Mouse (Mus musculus): ENCODE measurements around the gene Apon.
"Not testable (repeated sequence)": the region's sequence is repeated elsewhere in the genome, so short reads cannot be mapped to it uniquely, and the experiment has no call there.

Gene Apon

DNA sequence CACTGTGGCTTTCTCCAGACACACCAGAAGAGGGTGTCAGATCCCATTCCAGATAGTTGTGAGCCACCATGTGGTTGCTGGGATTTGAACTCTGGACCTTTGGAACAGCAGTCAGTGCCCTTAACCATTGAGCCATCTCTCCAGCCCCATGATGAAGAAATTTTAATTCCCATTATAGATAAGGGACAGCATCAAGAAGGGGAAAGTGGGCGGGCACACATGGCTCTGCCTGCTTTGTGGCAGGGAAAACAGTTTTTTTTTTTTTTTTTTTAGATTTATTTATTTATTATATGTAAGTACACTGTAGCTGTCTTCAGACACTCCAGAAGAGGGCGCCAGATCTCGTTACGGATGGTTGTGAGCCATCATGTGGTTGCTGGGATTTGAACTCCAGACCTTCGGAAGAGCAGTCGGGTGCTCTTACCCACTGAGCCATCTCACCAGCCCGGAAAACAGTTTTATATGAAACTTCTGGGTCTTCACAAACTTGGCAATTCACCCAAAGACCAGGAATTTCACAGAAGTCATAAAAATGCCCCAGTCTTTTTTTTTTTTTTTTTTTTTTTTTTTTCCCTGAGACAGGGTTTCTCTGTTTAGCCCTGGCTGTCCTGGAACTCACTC is 19.0 kb downstream of the Apon start:
- not testable (repeated sequence) for DNase-seq (ENCODE audit: low spot score)

DNA sequence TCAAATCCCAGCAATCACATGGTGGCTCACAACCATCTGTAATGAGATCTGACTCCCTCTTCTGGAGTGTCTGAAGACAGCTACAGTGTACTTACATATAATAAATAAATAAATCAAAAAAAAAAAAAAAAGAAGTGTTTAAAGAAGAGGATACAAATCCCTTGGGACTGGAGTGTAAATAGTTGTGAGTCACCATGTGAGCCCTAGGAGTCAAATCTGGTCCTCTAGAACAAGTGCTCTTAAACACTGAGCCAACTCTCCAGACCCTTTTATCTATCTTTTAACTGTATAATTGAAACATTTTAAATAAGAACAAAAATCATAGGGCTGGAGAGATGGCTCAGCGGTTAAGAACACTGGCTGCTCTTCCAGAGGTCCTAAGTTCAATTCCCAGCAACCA is 21.5 kb downstream of the Apon start:
- DNase-seq (ENCODE audit: low spot score), result not testable (repeated sequence)

DNA sequence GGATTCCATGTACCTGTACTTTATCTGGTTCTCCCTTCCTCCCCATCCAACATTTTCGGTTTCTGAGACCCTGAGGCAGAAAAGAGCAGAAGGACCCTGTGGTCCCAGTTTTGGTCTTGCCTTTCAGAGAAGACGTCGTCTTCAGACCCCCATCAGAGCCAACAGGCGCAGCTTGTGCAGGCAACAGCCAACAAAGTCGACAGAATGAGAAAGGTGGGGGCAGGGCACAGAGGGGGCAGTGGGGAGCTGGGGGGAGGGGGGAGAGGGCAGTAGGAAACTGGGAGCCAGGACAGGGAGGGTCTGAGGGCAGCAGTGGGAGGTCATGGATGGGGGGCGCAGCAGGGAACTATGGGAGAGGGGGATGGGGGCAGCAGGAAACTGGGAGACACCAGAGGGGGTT is 24.3 kb downstream of the Apon start:
- DNase-seq (ENCODE audit: low spot score), result no peak

DNA sequence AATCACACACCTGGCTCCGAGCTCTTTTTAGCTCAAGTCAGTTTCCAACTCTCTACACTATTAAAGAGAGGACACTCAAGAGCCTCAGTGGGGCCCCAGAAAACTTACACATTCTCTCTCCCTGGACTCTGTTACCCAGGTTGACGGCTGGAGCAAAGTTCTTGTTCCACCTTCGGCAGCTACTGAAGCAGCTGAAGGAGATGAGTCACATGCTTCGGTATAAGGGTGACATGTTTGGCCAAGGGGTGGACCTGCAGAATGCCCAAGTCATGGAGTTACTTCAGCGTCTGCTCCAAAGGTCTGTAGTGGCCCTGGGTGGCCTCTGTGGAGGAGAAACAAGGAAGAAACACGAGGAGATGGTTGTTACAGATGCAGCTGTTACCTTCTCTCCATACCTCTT is 27.0 kb downstream of the Apon start:
- DNase-seq (ENCODE audit: low spot score), result peak; percentile 65

DNA sequence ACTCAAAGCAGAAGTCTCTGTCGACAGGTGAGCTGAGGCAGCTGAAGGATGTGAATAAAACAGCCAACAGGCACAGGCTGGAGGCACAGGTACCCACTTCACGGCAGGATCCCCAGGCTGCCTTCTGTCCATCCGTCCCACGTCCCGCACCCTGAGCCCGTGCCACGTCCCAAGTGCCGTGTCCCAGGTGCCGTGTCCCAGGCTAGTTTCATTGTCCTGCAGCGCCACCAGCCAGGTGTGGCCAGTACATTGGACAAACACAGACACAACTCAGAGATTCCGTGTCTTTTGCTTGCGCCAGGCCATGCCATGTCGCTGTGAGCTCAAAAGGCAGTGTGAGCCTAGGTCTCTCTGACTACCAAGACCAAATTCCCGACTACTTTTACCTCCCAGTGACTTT is 27.8 kb downstream of the Apon start:
- DNase-seq (ENCODE audit: low spot score), result peak; percentile 26

DNA sequence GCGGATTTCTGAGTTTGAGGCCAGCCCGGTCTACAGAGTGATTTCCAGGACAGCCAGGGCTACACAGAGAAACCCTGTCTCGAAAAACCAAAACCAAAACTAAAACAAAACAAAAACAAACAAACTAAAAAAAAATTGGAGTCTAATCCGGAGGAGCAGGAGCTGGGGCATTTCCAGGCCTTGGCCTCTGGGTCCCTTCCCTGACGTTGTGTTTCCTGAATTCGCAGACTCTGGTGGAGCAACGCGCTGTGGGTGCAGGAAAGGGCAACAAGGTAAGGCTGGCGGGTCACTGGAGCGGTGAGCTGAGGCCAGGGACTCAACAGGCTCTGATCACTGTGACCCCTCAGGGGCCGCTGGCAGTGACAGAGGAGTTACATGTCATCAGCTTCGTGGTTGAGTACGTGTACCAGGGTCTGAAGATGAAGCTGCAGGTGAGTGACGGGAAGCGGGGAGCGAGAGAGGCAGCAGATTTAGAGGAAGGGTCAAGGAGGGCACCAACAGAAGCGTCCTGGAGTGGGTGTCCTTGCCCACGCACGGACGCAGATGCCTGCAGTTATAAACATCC is 29.1 kb downstream of the Apon start:
- no peak for DNase-seq (ENCODE audit: low spot score)

DNA sequence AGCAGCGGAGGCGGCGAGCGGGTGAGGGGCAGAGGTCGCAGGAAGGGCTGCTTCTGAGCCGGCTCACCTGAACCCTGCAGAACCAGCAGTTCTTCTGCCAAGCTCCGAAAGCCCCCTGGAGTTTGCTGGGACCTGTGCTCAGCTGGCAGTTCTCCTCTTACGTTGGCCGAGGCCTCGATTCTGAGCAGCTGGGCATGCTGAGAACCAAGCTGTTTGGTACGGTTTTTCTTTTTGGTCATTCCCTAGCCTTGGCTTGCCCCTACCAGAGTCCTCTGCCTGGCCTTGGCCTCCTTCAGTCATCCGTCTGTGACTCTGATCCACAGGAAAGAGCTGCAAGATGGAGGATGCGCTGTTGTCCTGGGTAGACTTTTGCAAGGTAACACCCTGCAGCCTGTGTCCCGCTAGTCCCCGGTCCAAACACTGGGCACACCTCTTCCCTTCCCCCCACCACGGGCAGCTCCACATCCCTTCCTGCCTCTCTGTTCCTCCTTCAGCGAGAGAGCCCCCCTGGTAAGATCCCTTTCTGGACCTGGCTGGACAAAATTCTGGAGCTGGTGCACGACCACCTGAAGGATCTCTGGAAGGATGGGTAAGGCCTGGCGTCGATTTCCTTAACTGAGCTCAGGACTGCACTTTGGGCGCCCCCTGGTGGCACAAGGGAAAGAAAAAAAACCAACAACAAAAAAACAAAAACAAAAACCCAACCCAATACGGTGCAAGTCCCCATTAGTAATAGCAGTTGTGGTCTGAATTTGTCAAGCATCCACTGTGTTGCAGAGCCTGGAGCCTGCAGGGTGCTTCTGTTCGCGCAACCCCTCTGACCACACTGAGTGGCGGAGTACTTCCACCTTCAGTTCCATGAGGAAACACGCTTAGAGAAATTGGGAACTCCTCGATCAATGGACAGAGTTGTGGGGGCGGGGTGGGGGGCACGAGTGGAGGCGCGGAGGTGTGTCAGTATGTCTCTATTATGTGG is 30.0 kb downstream of the Apon start:
- DNase-seq (ENCODE audit: low spot score), result peak; percentile 57

DNA sequence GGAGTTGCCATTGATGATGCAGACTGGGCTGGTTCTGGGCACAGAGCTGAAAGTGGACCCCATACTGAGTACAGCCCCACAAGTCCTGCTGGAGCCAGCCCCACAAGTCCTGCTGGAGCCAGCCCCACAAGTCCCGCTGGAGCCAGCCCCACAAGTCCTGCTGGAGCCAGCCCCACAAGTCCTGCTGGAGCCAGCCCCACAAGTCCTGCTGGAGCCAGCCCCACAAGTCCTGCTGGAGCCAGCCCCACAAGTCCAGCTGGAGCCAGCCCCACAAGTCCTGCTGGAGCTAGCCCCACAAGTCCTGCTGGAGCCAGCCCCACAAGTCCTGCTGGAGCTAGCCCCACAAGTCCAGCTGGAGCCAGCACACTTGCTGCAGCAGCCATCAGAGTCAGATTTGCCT is 36.7 kb downstream of the Apon start:
- DNase-seq (ENCODE audit: low spot score), result not testable (repeated sequence)

DNA sequence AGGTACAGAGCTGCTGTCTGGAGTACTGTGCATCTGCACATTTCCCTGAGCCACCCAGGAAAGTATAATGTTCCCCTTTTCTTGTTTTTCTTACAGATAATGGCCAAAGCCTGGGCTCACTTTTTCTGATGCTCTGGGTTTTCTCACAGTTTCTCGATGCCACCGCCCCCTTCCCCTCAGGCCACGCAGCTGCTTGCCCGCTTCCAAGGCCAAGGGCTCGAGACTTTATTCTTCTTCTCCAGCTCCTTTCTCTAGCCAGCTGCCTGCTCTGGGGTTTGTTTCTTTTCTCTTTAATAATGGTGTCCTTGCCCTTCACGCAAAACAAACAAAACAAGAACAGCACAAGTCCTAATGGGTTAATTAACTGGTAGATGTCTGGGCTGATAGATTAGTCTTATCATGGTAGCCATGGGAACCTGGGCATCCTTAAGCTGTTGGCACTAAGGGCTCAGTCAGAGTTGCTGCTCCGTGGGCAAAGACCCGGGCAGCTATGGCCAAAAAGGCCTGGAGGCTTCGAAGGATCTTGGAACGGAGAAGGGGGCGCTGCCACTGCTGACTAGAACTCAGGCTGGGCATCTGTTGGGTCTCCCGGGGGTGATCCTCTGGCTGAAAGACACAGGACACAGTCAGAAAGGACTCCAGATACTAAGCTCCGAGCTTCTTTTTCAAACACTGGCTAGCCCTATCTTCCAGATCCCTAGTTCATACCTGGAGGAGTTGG is 42.6 kb downstream of the Apon start:
- DNase-seq (ENCODE audit: low spot score), result no peak

DNA sequence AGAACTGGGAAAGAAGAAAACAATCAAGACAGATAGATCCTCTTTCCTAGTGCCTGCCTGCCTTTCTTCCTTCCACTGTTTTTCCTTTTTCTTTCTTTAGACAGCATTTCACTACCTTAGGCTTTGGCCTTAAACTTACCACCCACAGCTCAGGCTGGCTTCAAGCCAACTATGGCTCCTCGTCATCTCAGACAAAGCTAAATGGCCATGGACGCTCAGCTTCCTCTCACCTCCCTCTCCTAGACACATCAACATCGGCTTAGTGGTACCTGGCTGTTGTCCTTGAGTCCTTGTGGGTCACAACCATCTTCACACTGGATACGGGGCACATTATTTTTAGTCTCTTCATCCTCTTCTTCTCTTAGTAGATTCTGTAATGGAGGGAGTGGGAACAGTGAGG is 43.3 kb downstream of the Apon start:
- no peak for DNase-seq (ENCODE audit: low spot score)

DNA sequence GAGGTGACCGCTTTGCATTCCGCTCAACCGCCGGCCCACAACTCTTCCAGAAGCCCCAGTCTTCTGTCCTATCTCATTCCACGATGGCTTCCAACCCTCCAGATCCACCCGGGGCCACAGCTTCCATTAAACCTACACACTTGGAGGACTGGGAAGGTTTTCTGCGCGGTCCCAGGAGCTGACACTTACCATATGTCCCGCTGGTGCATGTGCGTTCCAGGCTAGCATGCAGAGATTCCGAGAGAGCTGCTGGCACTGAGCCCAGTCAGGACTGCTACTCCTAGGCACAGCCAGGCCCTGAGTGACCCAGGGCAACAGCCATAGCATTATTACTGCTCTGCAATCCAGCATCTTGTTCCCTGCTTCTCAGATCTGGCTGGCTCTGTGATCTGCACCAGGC is 43.7 kb downstream of the Apon start:
- DNase-seq (ENCODE audit: low spot score), result no peak

DNA sequence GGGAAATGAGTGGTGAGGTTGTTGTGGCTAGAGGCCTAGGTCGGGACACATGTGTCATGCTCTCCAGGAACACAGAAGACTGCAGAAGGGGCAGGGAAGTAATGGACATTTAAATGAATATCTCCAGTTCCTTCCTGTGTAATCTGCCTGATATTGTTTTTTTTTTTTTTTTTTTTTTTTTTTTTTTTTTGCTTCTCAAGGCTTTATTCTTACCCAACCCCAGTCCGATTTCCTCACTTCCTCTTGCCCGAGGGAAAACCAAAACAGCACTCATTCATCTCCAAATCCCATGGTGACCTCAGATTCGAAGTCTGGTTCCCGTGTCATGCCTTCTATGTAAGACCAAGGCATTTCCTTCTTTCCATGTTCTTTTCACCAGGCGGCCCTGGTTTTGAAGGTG is 44.3 kb downstream of the Apon start:
- no peak for DNase-seq (ENCODE audit: low spot score)

DNA sequence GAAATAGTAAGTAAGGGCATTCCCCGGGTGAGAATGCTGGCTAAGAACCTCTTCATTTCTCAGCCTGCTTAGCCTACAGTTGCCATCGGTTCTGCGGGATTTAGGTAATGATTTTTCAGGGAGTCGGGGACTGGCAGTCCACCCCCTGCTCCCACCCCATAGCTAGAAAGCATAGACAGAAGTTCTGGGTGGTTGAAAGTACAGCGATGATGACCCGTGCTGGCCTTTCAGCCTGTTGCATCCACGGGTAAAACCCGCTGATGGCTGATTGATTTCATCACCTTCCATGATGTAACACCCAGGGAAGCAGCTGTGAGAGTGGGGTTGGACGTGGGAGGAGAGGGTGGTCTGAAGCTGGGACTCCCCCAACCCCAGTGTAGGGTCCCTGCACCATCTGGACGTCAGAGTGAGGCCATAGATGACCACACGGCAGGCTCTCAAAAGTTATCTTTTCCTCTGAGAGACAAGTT is 44.8 kb downstream of the Apon start, which contains the start of gene Il23a:
Gene Il23a, minus strand, starts transcription at position 51 of the 470 bp plus-strand sequence.
- DNase-seq (ENCODE audit: low spot score), result no peak

DNA sequence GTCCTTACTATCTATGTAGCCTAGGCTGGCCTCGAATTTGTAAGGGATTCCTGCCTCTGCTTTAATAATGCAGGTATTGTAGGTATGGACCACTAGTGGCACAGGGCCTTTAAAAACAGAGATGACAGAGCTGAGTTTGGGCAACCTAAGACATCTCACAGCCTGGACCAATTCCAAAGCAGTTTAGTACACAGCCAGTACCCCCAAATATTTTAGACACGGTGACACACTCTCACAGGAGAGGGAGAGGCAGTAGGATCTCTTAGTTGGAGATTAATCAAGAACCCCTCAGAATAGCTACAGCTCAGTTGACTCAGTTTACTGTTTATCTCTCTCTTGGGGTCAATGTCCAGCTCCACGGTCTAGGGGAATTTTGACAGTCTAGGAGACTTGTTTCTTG is 48.5 kb downstream of the Apon start:
- DNase-seq (ENCODE audit: low spot score), result no peak

DNA sequence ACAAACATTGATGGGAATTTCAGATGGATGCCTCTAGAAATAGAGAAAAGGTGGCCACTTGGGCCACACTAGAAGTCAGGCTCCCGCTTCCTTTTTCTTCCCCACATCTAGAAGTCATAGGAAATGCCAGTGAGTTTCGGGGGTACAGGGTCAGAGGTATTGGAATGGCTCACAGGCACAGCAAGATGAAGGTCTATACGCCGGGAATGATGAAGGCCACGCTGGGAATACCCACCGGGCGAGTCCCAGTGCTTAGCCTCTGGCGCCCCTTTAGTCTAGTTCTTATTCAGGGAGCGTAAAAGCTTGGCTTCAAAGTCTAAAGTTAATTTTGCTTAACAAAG is 48.9 kb downstream of the Apon start:
- DNase-seq (ENCODE audit: low spot score), result no peak

DNA sequence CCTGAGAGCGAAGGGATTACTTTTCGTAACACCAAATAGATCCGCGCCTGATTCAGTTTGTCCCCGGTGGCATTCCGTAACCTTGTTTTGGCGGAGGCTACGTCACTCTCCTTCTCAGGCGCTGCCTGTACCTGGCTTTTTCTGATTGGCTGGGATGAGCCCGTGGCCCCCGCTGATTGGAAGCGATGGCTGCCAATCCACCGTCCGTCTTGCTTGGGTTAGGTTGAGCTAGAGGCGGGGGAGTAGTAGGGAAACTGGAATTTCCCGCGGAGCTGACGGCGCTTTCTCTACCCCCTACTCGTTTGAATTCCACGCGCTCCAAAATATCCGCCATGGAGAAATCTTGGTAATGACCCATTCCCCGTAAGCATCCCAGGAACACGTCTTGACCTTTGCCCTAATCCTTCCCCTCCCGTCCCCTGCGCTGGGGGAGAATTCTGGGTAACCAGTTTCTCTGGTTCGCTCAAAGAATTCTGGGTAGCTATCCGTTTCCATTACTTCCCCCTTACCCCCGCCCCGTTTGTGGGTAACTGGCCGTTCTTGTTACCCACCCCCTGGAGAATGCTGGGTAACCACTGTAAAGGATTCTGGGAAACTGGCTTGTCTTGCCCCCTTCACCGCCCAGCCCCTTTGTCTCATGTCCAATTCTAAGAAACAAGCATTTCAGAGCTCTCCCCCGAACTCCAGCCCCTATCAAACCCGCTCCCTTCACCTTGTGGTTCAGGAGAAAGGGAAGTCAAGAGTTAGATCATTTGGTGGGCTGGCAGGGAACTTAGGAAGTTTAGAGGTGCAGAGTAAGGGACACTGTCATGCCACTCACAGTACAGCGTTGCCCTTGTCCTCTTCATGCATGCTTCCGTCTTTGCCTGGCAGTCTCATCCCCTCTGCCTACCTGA is 49.5 kb downstream of the Apon start, which contains the start of gene Pan2:
Gene Pan2, plus strand, starts transcription at position 210 of the 896 bp plus-strand sequence.
- DNase-seq (ENCODE audit: low spot score), result peak; percentile 100

Measured in yolk sac, embryonic 10.5 days (tissue).